Mouse (Mus musculus): Measurements from ENCODE around the gene Scimp.

- no peak for TF ChIP-seq CTCF (IDR thresholded peaks at IDR 0.05; ENCODE audit: borderline replicate concordance, insufficient read depth, low read length)
- TF ChIP-seq POLR2A (IDR thresholded peaks at IDR 0.05; ENCODE audit: low read depth, low read length): no peak
Measured at GRCm38 (mm10) chr11:70792409-70792808, 20.0 kb downstream of the Scimp start.

Measured in embryonic fibroblast, embryonic 13.5 days (primary cell).